Mouse (Mus musculus): ENCODE data around the gene Atg101. TPM values are rescaled to one million over a fixed set of nuclear protein-coding genes. Genes with fewer than 3 reads are reported as not detected.

The Atg101 gene
- polyA plus RNA-seq, 1 experiment from 2014 or later = 80.1 TPM

DNA sequence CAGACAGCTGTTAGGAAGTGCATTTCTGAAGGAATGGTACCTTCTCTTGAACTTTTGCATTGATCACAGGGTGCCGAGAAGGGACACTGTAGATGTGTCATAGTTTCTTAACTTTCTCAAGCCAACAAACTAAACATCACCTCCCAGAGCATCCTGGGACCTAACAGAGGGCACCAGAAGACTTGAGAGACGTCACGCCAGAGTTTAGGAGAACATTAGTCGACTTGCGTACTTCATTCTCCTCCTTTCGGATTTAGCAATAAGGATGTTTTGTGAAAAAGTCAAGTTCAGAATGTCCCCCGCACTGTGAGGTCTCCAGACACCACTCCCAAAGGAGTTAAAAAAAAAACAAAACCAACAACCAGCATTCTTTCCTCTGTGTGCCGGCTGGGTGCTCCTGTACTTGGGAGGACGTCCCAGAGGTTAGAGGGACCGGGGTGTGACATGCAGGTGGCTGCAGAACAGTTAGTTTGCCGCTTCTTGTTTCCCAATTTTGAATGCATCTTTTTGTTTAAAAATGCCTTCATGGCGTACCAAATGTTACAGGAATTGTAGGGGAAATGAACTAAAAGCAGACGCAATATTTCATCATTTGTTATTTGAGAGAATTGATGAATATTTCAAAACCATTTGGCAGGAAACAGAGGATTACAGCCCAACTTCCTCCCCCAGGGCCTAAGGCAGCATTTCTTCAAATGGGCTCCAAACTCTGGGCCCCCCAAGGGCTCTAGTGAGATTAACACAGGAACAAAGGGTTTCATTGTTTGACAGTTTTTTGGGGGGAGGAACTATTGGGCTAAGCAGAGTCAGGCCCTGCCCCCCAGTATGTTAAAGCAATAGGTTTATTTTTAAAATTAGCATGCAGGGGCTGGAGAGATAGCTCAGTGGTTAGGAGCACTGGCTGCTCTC is 24.6 kb downstream of the Atg101 start:
- WGBS = 56% methylated on average over 13 of the region's 13 CpGs
- Histone ChIP-seq H3K4me2 (no peak overlapping the region), H3K9ac (no peak overlapping the region), H3K27ac (no peak overlapping the region), H3K4me3 (replicated peaks) (no peak overlapping the region), H3K27me3 (no peaks in the 10 kb centered on the region), H3K9me3 (replicated peaks) (no peaks in the 10 kb centered on the region), H3K4me1 (peaks cover 24% of the 10 kb centered on the region), H3K36me3 (no peaks in the 10 kb centered on the region)
- ATAC-seq (replicated peaks; ENCODE audit: low FRiP score) = no peak

DNA sequence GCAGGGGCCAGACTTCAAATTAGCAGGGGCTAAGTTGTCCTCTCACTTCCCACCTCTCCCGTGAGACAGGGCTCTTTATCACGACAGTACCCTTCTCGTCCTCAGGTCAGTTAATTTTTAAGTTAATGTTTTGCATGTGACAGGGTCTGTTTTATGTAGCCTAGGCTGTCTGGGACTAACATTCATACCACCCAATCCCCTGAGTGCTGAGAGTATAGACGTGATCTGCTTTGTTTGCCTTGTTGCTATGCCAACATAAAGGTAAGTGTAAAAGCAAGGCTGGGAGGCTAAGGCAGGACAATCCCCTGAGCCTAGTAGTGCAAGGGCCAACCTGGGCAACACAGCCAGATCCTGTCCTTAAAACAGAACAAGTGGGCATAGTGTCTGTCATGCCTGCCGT is 25.4 kb downstream of the Atg101 start:
- H3K27me3 ChIP-seq = no peaks in the 10 kb centered on the region
- WGBS = 32% methylated on average over 5 of the region's 5 CpGs
- H3K4me2 ChIP-seq = no peak overlapping the region
- H3K4me3 ChIP-seq (replicated peaks) = no peak overlapping the region
- H3K9ac ChIP-seq = no peak overlapping the region
- H3K27ac ChIP-seq = no peak overlapping the region
- no peaks in the 10 kb centered on the region for H3K9me3 ChIP-seq (replicated peaks)
- ATAC-seq (replicated peaks; ENCODE audit: low FRiP score) = no peak
- H3K4me1 ChIP-seq = peaks cover 24% of the 10 kb centered on the region
- no peaks in the 10 kb centered on the region for H3K36me3 ChIP-seq

DNA sequence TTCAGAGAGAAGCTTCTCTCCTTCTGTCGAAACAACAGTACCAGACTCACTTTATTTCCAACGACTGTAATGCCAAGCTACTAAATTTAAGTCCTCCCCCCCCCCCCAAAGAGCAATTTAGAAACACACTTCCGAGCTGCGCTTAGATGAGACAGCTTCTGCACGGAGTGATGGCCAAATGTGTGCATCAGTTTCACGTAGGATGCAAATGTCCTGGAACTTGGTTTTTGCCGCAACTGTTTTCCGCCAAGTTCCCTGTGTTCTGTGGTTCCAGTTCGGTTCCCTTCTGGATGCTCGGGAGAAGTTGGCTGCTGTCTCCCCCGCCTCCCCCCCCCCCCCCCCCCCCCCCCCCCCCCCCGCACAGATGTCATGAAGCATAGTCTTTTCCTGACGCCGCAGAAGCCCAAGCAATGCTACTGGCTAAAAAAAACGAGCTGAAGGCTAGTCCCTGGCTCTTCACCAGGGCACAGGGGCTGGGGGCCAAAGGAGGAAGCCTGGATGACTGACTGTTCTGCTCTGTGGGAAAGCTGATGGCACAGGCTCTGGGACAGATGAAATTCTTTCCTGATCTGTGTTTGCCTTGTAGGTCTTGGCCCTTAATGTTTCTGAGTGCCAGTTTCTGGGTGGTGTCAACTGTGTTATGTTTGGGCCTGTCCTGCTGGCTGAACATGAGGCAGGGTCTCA is 27.2 kb downstream of the Atg101 start:
- no peaks in the 10 kb centered on the region for H3K27me3 ChIP-seq
- H3K4me3 ChIP-seq (replicated peaks) = no peak overlapping the region
- no peaks in the 10 kb centered on the region for H3K36me3 ChIP-seq
- no peak overlapping the region for H3K4me2 ChIP-seq
- H3K9me3 ChIP-seq (replicated peaks) = no peaks in the 10 kb centered on the region
- H3K27ac ChIP-seq = no peak overlapping the region
- no peak overlapping the region for H3K9ac ChIP-seq
- 42% methylated on average over 14 of the region's 15 CpGs for WGBS
- no peak for ATAC-seq (replicated peaks; ENCODE audit: low FRiP score)
- H3K4me1 ChIP-seq = peaks cover 32% of the 10 kb centered on the region

DNA sequence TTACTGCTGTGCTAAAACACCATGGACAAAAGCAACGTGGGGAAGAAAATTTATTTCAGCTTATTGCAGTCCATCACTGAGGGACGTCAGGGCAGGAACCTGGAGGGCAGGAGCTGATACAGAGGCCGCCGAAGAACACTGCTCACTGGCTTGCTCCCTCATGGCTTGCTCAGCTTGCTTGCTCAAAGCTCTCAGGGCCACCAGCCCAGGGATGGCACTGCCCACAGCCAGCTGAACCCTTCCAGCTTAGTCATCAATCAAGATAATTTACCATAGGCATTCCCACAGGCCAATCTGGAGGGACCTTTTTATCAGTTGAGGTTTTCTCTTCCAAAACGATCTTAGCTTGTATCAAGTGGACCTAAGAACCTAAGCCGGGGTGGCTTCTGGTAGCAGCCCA is 27.9 kb downstream of the Atg101 start:
- 70% methylated on average over 6 of the region's 6 CpGs for WGBS
- Histone ChIP-seq H3K9me3 (replicated peaks) (no peaks in the 10 kb centered on the region), H3K27ac (no peak overlapping the region), H3K4me2 (no peak overlapping the region), H3K36me3 (no peaks in the 10 kb centered on the region), H3K27me3 (no peaks in the 10 kb centered on the region), H3K4me3 (replicated peaks) (no peak overlapping the region), H3K4me1 (peaks cover 37% of the 10 kb centered on the region), H3K9ac (no peak overlapping the region)
- ATAC-seq (replicated peaks; ENCODE audit: low FRiP score) = no peak

DNA sequence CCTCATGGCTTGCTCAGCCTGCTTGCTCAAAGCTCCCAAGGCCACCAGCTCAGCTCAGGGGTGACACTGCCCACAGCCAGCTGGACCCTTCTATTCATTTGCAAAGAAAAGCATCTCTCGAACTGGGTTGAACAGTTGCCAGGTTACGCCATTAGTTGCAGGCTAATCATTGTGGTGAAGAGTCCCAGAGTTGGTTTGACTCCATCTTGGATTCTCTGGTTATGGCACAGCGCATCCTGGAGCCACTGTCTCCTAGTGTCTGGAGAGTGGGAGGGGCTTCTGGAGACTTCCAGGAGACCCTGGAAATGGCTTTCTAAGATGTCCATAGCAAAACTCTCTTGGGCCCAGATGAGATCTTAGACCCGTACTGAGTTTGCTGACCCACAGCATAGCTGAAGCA is 31.3 kb downstream of the Atg101 start:
- Histone ChIP-seq H3K4me3 (replicated peaks) (no peak overlapping the region), H3K9ac (no peak overlapping the region), H3K27ac (no peak overlapping the region), H3K9me3 (replicated peaks) (no peaks in the 10 kb centered on the region), H3K4me1 (peaks cover 37% of the 10 kb centered on the region), H3K4me2 (peak overlapping the region; percentile 62; the same call in 1 of the 2 replicates), H3K27me3 (no peaks in the 10 kb centered on the region), H3K36me3 (no peaks in the 10 kb centered on the region)
- ATAC-seq (replicated peaks; ENCODE audit: low FRiP score) = peak; percentile 10; the same call in 1 of the 2 replicates
- 81% methylated on average over 4 of the region's 4 CpGs for WGBS

DNA sequence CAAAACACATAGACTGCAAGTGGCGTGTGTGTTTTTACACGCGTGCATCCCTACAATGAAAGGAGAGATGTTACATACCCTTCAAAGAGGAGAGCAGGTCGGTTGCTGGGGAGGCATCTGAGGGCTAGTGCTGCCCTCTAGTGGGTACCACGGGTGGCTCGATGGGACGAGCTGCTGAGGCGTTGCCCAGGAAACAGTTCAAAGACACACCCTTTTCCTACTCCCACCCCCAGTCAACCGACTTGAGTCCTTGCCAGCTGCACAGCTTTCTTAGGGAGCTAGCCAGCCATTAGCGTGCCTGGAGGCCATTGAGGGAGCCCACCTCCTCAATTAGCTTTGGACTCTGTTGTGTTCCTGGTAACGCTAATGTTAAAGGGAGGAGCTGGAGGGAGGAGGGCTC is 31.8 kb downstream of the Atg101 start:
- Histone ChIP-seq H3K4me3 (replicated peaks) (peak overlapping the region; percentile 38), H3K36me3 (no peaks in the 10 kb centered on the region), H3K4me2 (peak overlapping the region; percentile 62), H3K9ac (0 out of 2 replicates have a peak overlapping the region, but pooled peaks have one; percentile 28), H3K4me1 (peaks cover 39% of the 10 kb centered on the region), H3K9me3 (replicated peaks) (no peaks in the 10 kb centered on the region), H3K27ac (0 out of 2 replicates have a peak overlapping the region, but pooled peaks have one; percentile 22), H3K27me3 (no peaks in the 10 kb centered on the region)
- ATAC-seq (replicated peaks; ENCODE audit: low FRiP score) = peak; percentile 86
- WGBS = 2% methylated on average over 11 of the region's 11 CpGs

DNA sequence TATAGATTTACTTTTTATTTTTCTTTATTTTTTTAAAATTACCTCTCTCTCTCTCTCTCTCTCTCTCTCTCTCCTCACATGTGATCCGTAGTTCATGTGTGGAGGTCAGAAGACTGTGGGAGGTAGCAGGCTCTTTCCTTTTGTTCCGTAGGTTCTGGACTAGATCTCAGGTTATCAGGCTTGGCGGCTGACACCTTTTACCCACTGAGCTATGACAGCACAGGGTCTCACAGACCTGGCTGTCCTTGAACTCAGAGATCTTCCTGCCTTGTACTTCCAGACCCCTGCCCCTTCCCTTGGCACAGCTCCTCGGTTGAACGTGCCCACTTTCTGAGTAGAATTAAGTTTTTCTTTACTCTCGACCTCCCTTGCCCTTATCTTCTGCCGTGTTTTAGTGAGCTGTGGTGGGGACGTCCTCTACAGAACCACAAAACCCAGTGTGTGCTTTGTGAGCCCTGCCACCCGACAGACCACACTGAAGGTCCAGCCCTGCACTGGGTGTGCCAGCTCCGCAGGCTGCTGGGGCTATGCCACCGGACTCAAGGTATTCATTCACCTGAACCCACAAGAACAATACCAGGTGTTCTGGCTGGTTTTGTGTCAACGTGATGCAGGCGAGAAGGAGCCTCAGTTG is 32.3 kb downstream of the Atg101 start:
- Histone ChIP-seq H3K9ac (0 out of 2 replicates have a peak overlapping the region, but pooled peaks have one; percentile 28), H3K27ac (0 out of 2 replicates have a peak overlapping the region, but pooled peaks have one; percentile 22), H3K36me3 (no peaks in the 10 kb centered on the region), H3K4me3 (replicated peaks) (peak overlapping the region; percentile 38), H3K4me1 (peaks cover 45% of the 10 kb centered on the region), H3K9me3 (replicated peaks) (no peaks in the 10 kb centered on the region), H3K4me2 (peak overlapping the region; percentile 62), H3K27me3 (no peaks in the 10 kb centered on the region)
- WGBS = 54% methylated on average over 13 of the region's 13 CpGs
- no peak for ATAC-seq (replicated peaks; ENCODE audit: low FRiP score)

DNA sequence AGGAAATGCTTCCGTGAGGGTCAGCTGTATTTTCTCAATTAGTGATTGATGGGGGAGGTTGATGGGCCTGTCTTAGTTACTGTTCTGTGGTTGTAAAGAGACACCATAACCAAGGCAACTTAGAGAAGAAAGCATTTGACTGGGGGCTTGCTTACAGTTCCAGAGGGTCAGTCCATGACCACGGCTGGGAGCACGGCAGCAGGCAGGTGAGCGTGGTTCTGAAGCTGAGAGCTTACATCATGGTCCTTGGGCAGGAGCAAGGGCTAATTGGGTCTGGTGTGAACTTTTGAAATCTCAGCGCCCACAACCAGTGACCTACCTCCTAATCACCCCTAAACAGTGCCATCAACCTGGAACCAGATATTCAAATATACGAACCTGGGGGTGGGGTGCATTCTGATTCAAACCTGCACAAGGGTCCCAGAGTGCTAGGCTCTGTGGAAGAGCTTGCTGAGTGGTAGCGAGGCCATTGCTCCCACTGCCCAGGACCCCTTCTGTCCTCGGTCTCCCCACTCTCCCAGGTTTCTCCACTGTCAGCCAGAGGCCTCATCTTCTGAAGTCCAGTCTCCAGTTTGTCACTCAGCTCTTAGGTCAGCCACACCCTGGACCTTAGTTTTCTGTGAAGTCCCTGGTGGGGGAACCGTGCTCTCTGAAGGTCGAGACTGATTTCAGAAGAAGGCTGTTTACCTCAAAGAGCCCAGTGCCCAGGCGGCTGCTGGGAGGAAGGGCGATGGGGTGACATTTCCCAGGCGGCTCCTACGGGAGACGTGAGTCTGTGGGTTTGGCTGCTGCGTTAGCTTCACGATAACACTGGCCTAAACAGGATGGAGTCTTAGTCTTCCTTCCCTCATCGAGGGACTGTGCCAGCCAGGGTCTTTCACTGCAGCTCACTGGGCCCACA is 33.1 kb downstream of the Atg101 start:
- no peak overlapping the region for H3K27ac ChIP-seq
- 63% methylated on average over 18 of the region's 18 CpGs for WGBS
- no peak overlapping the region for H3K9ac ChIP-seq

DNA sequence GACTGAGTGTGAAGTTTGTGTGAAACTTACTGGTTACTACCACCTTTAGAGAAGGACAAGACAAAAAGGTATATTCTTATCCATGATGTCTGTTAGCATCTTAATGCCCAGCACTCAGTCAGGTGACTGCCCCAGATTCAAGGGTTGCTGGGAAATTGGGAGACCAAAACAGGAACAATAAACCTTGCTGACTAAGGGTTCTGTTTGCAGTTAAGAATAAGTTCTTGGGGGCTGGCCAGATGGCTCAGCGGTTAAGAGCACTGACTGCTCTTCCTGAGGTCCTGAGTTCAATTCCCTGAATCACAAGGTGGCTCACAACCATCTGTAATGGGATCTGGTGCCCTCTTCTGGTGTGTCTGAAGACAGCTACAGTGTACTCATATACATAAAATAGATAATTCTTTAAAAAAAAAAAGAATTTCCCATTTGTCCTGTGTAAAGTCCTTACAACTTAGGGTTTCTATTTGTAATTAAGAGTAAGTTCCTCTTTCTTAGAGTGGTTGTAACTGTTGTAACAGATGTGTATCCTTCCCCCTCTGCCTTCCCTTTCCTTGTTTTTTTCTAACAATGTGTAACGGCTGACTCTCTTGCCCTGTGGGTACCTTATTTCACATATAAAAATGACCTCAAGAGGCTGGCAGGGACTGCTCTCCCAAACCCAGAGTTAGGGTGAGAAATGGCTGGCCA is 33.9 kb downstream of the Atg101 start:
- Histone ChIP-seq H3K36me3 (no peaks in the 10 kb centered on the region), H3K27ac (0 out of 2 replicates have a peak overlapping the region, but pooled peaks have one; percentile 20), H3K27me3 (no peaks in the 10 kb centered on the region), H3K9ac (no peak overlapping the region), H3K4me1 (peaks cover 53% of the 10 kb centered on the region), H3K9me3 (replicated peaks) (no peaks in the 10 kb centered on the region), H3K4me2 (no peak overlapping the region), H3K4me3 (replicated peaks) (no peak overlapping the region)
- 78% methylated on average over 2 of the region's 2 CpGs for WGBS
- ATAC-seq (replicated peaks; ENCODE audit: low FRiP score) = no peak

More for the DNA sequence above, 33.1 kb downstream of the Atg101 start:
- no peak overlapping the region for H3K4me2 ChIP-seq
- H3K9me3 ChIP-seq (replicated peaks) = no peaks in the 10 kb centered on the region
- ATAC-seq (replicated peaks; ENCODE audit: low FRiP score) = no peak
- H3K4me1 ChIP-seq = peaks cover 53% of the 10 kb centered on the region
- H3K4me3 ChIP-seq (replicated peaks) = no peak overlapping the region
- H3K36me3 ChIP-seq = no peaks in the 10 kb centered on the region
- H3K27me3 ChIP-seq = no peaks in the 10 kb centered on the region

DNA sequence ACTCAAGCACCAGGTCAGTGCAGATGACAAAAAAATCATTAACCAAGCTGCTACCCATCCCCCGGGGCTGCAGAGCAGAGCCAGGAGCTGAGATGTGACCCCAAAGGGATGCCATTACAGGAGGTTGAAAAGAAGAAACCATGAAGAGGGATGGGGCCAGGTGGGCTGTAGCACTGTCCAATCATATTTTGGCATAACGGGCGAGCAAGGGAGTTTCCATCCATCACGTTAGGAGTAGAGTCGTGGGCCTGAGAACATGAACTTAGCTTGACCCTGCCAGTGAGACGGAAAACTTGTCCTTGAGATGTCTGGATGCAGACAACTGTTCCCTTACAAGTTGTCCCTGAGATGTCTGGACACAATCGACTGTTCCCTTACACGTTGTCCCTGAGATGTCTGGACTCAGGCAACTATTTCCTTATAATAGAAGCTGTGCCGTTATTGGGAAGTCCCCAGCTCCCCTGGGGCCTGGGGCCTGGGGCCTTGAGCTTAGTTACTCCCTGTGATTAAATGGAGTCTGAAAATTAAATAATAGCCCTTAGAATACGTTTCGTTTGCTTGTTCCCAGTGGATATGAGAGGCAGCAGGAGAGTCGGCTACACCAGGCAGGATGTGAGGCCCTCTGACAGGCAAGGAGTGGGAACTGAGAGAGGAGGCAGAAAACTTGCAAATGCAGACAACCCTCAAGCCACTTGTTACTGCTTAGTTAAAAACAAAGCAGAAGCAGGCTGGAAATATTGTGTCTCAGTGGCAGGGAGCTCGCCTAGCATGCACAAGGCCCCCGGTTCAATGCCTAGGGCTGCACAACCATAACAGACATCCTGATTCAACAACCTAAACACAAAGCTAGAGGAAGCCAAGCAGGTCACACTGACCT is 35.1 kb downstream of the Atg101 start:
- Histone ChIP-seq H3K36me3 (no peaks in the 10 kb centered on the region), H3K27ac (peak overlapping the region; percentile 81; the same call in 1 of the 2 replicates), H3K4me2 (no peak overlapping the region), H3K9ac (no peak overlapping the region), H3K27me3 (no peaks in the 10 kb centered on the region), H3K9me3 (replicated peaks) (no peaks in the 10 kb centered on the region), H3K4me1 (peaks cover 53% of the 10 kb centered on the region), H3K4me3 (replicated peaks) (no peak overlapping the region)
- ATAC-seq (replicated peaks; ENCODE audit: low FRiP score) = no peak
- 49% methylated on average over 14 of the region's 14 CpGs for WGBS
